Mouse (Mus musculus) central nervous system, embryonic 14 days (tissue): Measurements from ENCODE around the gene Tmem269. TPM values are rescaled to one million over a fixed set of nuclear protein-coding genes. Genes with fewer than 3 reads are reported as not detected.

Experiments used
- polyA plus RNA-seq: library from polyadenylated mRNA; depleted of rRNA; stranded (reverse); fragments of >200 nt; gene quantifications from 2 replicates; pipeline ENCODE4 v1.2.3, GENCODE M21; 2012; rRNA removed

The Tmem269 gene
- 0.43 and 0.93 TPM in 2 replicates for polyA plus RNA-seq

DNA sequence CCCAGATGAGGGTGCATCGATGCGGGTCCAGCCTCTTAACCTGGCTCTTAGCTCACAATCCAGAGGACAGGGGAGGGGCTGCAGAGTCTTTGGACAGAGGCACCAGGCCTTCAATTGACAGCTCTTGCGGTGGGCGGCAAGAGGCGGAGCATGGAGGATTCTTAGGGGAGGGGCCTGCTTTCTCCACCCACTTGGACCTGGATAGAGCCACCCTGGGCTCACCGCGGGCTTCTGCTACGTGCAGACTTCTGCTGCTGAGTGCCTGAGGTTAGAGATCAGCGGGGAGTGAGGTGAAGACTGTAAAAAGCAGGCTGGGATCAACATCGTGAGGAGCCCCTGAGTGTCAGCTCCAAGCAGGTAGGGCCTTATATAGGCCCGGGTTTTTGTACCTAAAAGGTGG lies at the start of gene Tmem269:
Tmem269 (minus strand) TSS at position 49 of the 400 bp plus-strand sequence.

DNA sequence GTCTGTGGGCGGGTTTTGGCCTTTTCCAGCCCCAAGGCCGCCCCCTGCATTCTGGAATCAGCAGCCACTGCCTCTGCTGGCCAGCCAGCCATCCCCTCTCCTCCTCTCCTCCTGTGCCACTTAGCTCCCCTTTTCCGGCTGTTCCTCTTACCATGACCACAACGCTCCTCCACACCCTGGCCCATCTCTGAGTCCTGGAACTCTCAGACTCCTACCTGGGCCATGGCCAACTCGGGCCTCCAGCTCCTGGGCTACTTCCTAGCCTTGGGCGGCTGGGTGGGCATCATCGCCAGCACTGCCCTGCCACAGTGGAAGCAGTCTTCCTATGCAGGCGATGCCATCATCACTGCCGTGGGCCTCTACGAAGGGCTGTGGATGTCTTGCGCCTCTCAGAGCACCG lies 37.3 kb upstream of the Tmem269 start, which contains the start of gene Cldn19:
Cldn19 (plus strand) TSS at position 64 of the 400 bp plus-strand sequence.

DNA sequence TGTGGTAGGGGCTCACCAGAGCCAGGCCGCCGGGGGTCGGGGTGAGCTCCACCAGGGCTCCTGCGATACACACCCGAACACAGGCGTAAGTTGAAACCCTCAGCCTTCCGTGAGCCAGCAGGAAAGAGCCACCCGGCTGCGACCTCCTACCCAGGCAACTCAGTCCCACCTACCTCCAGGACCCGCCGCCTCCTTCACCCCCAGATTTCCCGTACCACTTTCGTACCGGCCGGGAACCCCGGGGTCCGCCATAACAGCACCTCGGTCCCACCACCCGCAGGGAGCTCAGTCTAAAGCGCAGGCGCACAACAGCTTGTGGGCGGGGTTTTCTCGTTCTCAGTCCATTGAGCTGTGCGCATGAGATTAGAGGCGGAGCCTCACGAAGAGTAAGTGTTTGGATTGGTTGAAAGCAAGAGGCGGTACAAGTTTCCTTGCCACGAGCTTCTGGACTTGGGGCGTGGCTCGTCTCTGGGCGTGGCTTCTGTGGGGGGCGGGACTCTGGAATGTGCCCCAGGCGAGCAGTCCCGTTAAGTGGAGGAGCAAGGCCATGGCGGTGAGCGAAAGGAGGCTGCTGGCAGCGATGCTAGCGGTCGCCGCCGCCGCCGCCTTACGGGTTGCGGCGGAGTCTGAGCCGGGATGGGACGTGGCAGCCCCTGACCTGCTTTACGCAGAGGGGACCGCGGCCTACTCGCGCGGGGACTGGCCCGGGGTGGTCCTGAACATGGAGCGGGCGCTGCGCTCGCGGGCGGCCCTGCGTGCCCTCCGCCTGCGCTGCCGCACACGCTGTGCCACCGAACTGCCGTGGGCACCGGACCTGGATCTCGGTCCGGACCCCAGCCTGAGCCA lies 14.6 kb upstream of the Tmem269 start, which contains the start of the genes AU022252 and P3h1:
AU022252 (minus strand) TSS at position 303 of the 846 bp plus-strand sequence.
P3h1 (plus strand) TSS at position 506 of the 846 bp plus-strand sequence.

DNA sequence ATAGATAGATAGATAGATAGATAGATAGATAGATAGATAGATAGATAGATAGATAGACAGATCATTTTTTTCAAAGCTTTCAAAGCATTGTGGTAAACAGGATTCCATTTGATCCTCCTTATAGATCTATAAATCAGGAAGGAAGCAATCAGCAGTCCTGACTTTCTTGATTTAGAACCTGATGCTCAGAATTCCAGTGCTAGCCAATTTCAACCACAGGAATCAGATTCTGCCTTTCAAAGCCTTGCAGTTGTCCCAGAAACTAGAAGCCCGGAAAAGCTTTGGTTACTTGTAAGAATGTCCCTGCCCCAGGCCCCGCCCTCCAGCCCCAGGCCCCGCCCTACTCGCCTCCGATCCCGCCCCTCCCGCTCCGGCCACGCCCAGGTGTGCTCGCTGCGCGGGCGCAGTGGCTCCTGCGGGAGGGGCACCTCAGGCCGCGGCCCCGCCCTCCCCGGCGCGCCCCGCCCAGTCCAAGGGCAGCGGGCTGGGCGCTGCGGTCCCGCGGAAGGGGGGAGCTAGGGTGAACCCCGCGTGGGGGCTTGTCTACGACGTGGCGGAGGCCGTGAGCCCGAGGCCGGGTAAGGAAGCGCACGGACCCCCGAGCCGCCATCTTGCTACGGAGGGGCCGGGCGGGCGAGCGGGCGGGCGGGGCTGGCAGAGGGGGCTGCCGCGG lies 23.0 kb downstream of the Tmem269 start, which contains the start of gene Svbp:
Svbp (plus strand) TSS at position 398 of the 673 bp plus-strand sequence.

DNA sequence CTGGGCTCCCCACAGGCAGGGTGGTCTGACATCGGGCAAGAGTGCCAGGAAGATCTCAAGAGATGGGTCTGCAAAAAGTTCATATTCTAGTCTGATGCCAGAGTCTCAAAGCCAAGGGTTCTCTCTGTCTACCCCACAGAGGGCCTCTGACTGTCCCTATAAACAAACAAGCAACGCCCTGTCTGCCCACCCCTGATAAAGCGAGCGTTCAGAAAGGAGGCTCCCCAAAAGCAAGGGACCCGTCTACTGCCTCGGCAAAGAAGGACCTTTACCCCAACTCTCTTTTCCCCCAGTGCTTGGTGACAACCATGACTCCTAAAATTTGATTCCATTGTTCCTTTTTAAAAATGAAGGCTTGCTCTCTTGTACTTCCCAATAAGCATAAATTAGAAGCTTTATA lies 28.2 kb downstream of the Tmem269 start, which contains the start of gene Ermap:
Ermap (minus strand) TSS at position 148 of the 400 bp plus-strand sequence.

GRCm38 (mm10) chr4:119173851-119174453 lies 44.1 kb downstream of the Tmem269 start, which contains the start of gene Zfp691:
Zfp691 (minus strand) TSS chr4:119174195.

Other genes starting within 250 kb of the Tmem269 start
- 71.8 and 86.0 TPM in 2 replicates for gene Slc2a1, start 109.5 kb downstream of the Tmem269 start, polyA plus RNA-seq
- gene Zfp691, start 44.0 kb downstream of the Tmem269 start, polyA plus RNA-seq: 6.8 and 8.7 TPM in 2 replicates
- gene Ermap, start 28.2 kb downstream of the Tmem269 start, polyA plus RNA-seq: 0.85 and 1.5 TPM in 2 replicates
- gene Svbp, start 22.9 kb downstream of the Tmem269 start, polyA plus RNA-seq: 151 and 155 TPM in 2 replicates
- gene AU022252, start 14.5 kb upstream of the Tmem269 start, polyA plus RNA-seq: 12.0 and 16.6 TPM in 2 replicates
- 28.5 and 56.8 TPM in 2 replicates for gene P3h1, start 14.7 kb upstream of the Tmem269 start, polyA plus RNA-seq
- gene Cldn19, start 37.2 kb upstream of the Tmem269 start, polyA plus RNA-seq: 0.98 and 1.4 TPM in 2 replicates
- 750 and 835 TPM in 2 replicates for gene Ybx1, start 76.4 kb upstream of the Tmem269 start, polyA plus RNA-seq
- 71.5 and 83.2 TPM in 2 replicates for gene Ppih, start 102.3 kb upstream of the Tmem269 start, polyA plus RNA-seq
- gene Ccdc30, start 197.3 kb upstream of the Tmem269 start, polyA plus RNA-seq: 9.8 and 10.3 TPM in 2 replicates
- gene Ppcs, start 204.2 kb upstream of the Tmem269 start, polyA plus RNA-seq: 10.9 and 12.3 TPM in 2 replicates
- 0.33 and 0.34 TPM in 2 replicates for gene Zmynd12, start 204.6 kb upstream of the Tmem269 start, polyA plus RNA-seq